Comparison of ENCODE assay signal across 8 mouse cellular contexts in genomic region chr11:70647716-70648420, GRCm38 (mm10). TPM values are rescaled to one million over a fixed set of nuclear protein-coding genes. Genes with fewer than 3 reads are reported as not detected.
DNase-seq lines count a peak whose midpoint lies in the region; ATAC-seq and TF ChIP-seq lines count a peak whose summit lies in the region.

No protein-coding gene starts in this region.

- H3K4me1 ChIP-seq in megakaryocyte, embryonic 14.5 days = peaks cover 78% of the 10 kb centered on the region
- H3K4me1 ChIP-seq in bone marrow macrophage, adult 2 months (ENCODE audit: control insufficient read depth, insufficient read depth, low read length) = peaks cover 28% of the 10 kb centered on the region
- peaks cover 65% of the 10 kb centered on the region for H3K4me1 ChIP-seq in heart, embryonic 13.5 days
- peaks cover 37% of the 10 kb centered on the region for H3K4me1 ChIP-seq in midbrain, embryonic 14.5 days (ENCODE audit: control insufficient read depth, insufficient read depth, low read length)

- H3K9me3 ChIP-seq in megakaryocyte, embryonic 14.5 days = no peaks in the 10 kb centered on the region
- no peaks in the 10 kb centered on the region for H3K9me3 ChIP-seq in heart, embryonic 13.5 days
- H3K9me3 ChIP-seq in midbrain, embryonic 14.5 days (ENCODE audit: control insufficient read depth, low read length) = no peaks in the 10 kb centered on the region

- no peak for ATAC-seq in megakaryocyte, adult 5-6 weeks (ENCODE audit: poor library complexity, severe bottlenecking)
- ATAC-seq in heart, embryonic 13.5 days (ENCODE audit: extremely low read depth, insufficient number of reproducible peaks, low FRiP score, low TSS enrichment) = no peak; the same call in 1 of the 2 replicates
- ATAC-seq in midbrain, embryonic 14.5 days (ENCODE audit: low FRiP score, low TSS enrichment) = peak; percentile 5; the same call in 1 of the 2 replicates

- no peak for TF ChIP-seq POLR2A in bone marrow macrophage, adult 2 months (IDR thresholded peaks at IDR 0.05; ENCODE audit: borderline replicate concordance, low read depth, low read length)

- peak; percentile 54 to 64 for DNase-seq in kidney, postnatal 4 days
- no peak for DNase-seq in midbrain, embryonic 14.5 days
- DNase-seq in c-Kit-positive CD71-positive TER-119-positive erythroid progenitor cells, embryonic 14.5 days (ENCODE audit: low spot score) = no peak
- DNase-seq in left cerebral cortex, adult 18-20 months (ENCODE audit: low spot score in 2 of 2) = no peak

- TF ChIP-seq CTCF in bone marrow macrophage, adult 2 months (IDR thresholded peaks at IDR 0.05; ENCODE audit: low read depth, low read length) = no peak

- peaks cover 86% of the 10 kb centered on the region for H3K36me3 ChIP-seq in megakaryocyte, embryonic 14.5 days (replicated peaks; ENCODE audit: low read length)
- H3K36me3 ChIP-seq in heart, embryonic 13.5 days = peaks cover 76% of the 10 kb centered on the region
- peaks cover 51% of the 10 kb centered on the region for H3K36me3 ChIP-seq in midbrain, embryonic 14.5 days (ENCODE audit: control insufficient read depth, insufficient read depth, low read length)

- H3K4me2 ChIP-seq in heart, embryonic 13.5 days = peak overlapping the region; percentile 99
- H3K4me2 ChIP-seq in midbrain, embryonic 14.5 days (ENCODE audit: low read length) = peak overlapping the region; percentile 100

- H3K27ac ChIP-seq in bone marrow macrophage, adult 2 months (ENCODE audit: insufficient read depth, low read depth, low read length) = peak overlapping the region; percentile 97
- peak overlapping the region; percentile 94 for H3K27ac ChIP-seq in heart, embryonic 13.5 days (replicated peaks)
- H3K27ac ChIP-seq in midbrain, embryonic 14.5 days (replicated peaks; ENCODE audit: low read depth, low read length) = peak overlapping the region; percentile 95

- 3% methylated on average over 28 of the region's 28 CpGs for WGBS in heart, embryonic 13.5 days
- 4% methylated on average over 28 of the region's 28 CpGs for WGBS in midbrain, embryonic 14.5 days

- H3K9ac ChIP-seq in heart, embryonic 13.5 days = peak overlapping the region; percentile 96
- peak overlapping the region; percentile 80 for H3K9ac ChIP-seq in midbrain, embryonic 14.5 days (replicated peaks; ENCODE audit: low read length)

- H3K27me3 ChIP-seq in megakaryocyte, embryonic 14.5 days (replicated peaks) = no peaks in the 10 kb centered on the region
- H3K27me3 ChIP-seq in heart, embryonic 13.5 days (replicated peaks) = no peaks in the 10 kb centered on the region
- H3K27me3 ChIP-seq in midbrain, embryonic 14.5 days (ENCODE audit: control insufficient read depth, insufficient read depth, low read length) = no peaks in the 10 kb centered on the region

- peak overlapping the region; percentile 93 for H3K4me3 ChIP-seq in megakaryocyte, embryonic 14.5 days (replicated peaks)
- peak overlapping the region; percentile 92 for H3K4me3 ChIP-seq in bone marrow macrophage, adult 2 months (ENCODE audit: insufficient read depth, low read length)
- peak overlapping the region; percentile 77 for H3K4me3 ChIP-seq in heart, embryonic 13.5 days
- peak overlapping the region; percentile 70 for H3K4me3 ChIP-seq in midbrain, embryonic 14.5 days (replicated peaks; ENCODE audit: low read depth, low read length)

RNA-seq across cellular contexts. Expression of gene Slc25a11, which starts 0.6 kb away (rescaled TPM):
- 15.7 and 78.7 TPM in 2 replicates for polyA plus RNA-seq in megakaryocyte, embryonic 14.5 days (2012; ENCODE audit: insufficient read depth, low replicate concordance)
- total RNA-seq in megakaryocyte, adult 5-6 weeks (2015) = 78.9 and 93.0 TPM in 2 replicates
- 63.4 and 66.1 TPM in 2 replicates for total RNA-seq in megakaryocyte, adult 5-6 weeks (2017)
- polyA plus RNA-seq in bone marrow macrophage, adult 2 months (2012; ENCODE audit: insufficient read depth, insufficient read length, missing spikeins) = 99.9 and 110 TPM in 2 replicates
- 234 and 262 TPM in 2 replicates for polyA plus RNA-seq in heart, embryonic 13.5 days (2015; fragmentation: Nextera tagmentation; extraction: Ambion mirVana)
- polyA plus RNA-seq in midbrain, embryonic 14.5 days (2014; fragmentation: Nextera tagmentation; extraction: Ambion mirVana) = 158 and 171 TPM in 2 replicates
- total RNA-seq in left cerebral cortex, adult 18-20 months (2021) = 100 to 1,000 TPM; 120 to 124 TPM

RNA-seq across cellular contexts. Expression of gene Rnf167, which starts 0.8 kb away (rescaled TPM):
- 102 and 125 TPM in 2 replicates for polyA plus RNA-seq in megakaryocyte, embryonic 14.5 days (2012; ENCODE audit: insufficient read depth, low replicate concordance)
- 75.6 and 82.1 TPM in 2 replicates for total RNA-seq in megakaryocyte, adult 5-6 weeks (2015)
- 57.4 and 60.0 TPM in 2 replicates for total RNA-seq in megakaryocyte, adult 5-6 weeks (2017)
- 70.1 and 76.6 TPM in 2 replicates for polyA plus RNA-seq in bone marrow macrophage, adult 2 months (2012; ENCODE audit: insufficient read depth, insufficient read length, missing spikeins)
- polyA plus RNA-seq in heart, embryonic 13.5 days (2015; fragmentation: Nextera tagmentation; extraction: Ambion mirVana) = 66.3 and 73.8 TPM in 2 replicates
- polyA plus RNA-seq in midbrain, embryonic 14.5 days (2014; fragmentation: Nextera tagmentation; extraction: Ambion mirVana) = 95.9 and 104 TPM in 2 replicates
- total RNA-seq in left cerebral cortex, adult 18-20 months (2021) = 10 to 100 TPM; 86.4 to 90.1 TPM

RNA-seq across cellular contexts. Expression of gene Pfn1, which starts 6.6 kb away (rescaled TPM):
- polyA plus RNA-seq in megakaryocyte, embryonic 14.5 days (2012; ENCODE audit: insufficient read depth, low replicate concordance) = 9,580 and 14,702 TPM in 2 replicates
- 1,800 and 1,907 TPM in 2 replicates for total RNA-seq in megakaryocyte, adult 5-6 weeks (2015)
- 869 and 896 TPM in 2 replicates for total RNA-seq in megakaryocyte, adult 5-6 weeks (2017)
- 1,781 and 1,801 TPM in 2 replicates for polyA plus RNA-seq in bone marrow macrophage, adult 2 months (2012; ENCODE audit: insufficient read depth, insufficient read length, missing spikeins)
- 1,587 and 1,588 TPM in 2 replicates for polyA plus RNA-seq in heart, embryonic 13.5 days (2015; fragmentation: Nextera tagmentation; extraction: Ambion mirVana)
- polyA plus RNA-seq in midbrain, embryonic 14.5 days (2014; fragmentation: Nextera tagmentation; extraction: Ambion mirVana) = 661 and 672 TPM in 2 replicates
- 100 to 1,000 TPM; 224 to 231 TPM for total RNA-seq in left cerebral cortex, adult 18-20 months (2021)

RNA-seq across cellular contexts. Expression of gene Gp1ba, which starts 8.9 kb away (rescaled TPM):
- 898 and 1,061 TPM in 2 replicates for polyA plus RNA-seq in megakaryocyte, embryonic 14.5 days (2012; ENCODE audit: insufficient read depth, low replicate concordance)
- 0.20 and 0.23 TPM in 2 replicates for total RNA-seq in megakaryocyte, adult 5-6 weeks (2015)
- 0.04 TPM in 1 of 2 replicates, not detected in the other for total RNA-seq in megakaryocyte, adult 5-6 weeks (2017)
- not detected in 2 replicates for polyA plus RNA-seq in bone marrow macrophage, adult 2 months (2012; ENCODE audit: insufficient read depth, insufficient read length, missing spikeins)
- 0.86 and 1.0 TPM in 2 replicates for polyA plus RNA-seq in heart, embryonic 13.5 days (2015; fragmentation: Nextera tagmentation; extraction: Ambion mirVana)
- polyA plus RNA-seq in midbrain, embryonic 14.5 days (2014; fragmentation: Nextera tagmentation; extraction: Ambion mirVana) = 0.37 and 0.38 TPM in 2 replicates
- not detected for total RNA-seq in left cerebral cortex, adult 18-20 months (2021)

RNA-seq across cellular contexts. Expression of gene Eno3, which starts 9.1 kb away (rescaled TPM):
- 4.2 and 8.4 TPM in 2 replicates for polyA plus RNA-seq in megakaryocyte, embryonic 14.5 days (2012; ENCODE audit: insufficient read depth, low replicate concordance)
- 6.3 and 7.8 TPM in 2 replicates for total RNA-seq in megakaryocyte, adult 5-6 weeks (2015)
- total RNA-seq in megakaryocyte, adult 5-6 weeks (2017) = 5.9 and 8.2 TPM in 2 replicates
- polyA plus RNA-seq in bone marrow macrophage, adult 2 months (2012; ENCODE audit: insufficient read depth, insufficient read length, missing spikeins) = 4.7 and 7.4 TPM in 2 replicates
- polyA plus RNA-seq in heart, embryonic 13.5 days (2015; fragmentation: Nextera tagmentation; extraction: Ambion mirVana) = 273 and 322 TPM in 2 replicates
- 8.5 and 8.7 TPM in 2 replicates for polyA plus RNA-seq in midbrain, embryonic 14.5 days (2014; fragmentation: Nextera tagmentation; extraction: Ambion mirVana)
- total RNA-seq in left cerebral cortex, adult 18-20 months (2021) = 1 to 10 TPM; 7.3 to 8.8 TPM

Comparison
In these comparisons a context has a peak if more than half of its experiments do, and no peak if none do; other contexts are left out.
1. DNase-seq: peak in kidney, postnatal 4 days (2 of 2); none in midbrain, embryonic 14.5 days (single experiment), c-Kit-positive CD71-positive TER-119-positive erythroid progenitor cells, embryonic 14.5 days (single experiment) and left cerebral cortex, adult 18-20 months (0 of 2).
2. Peak in every context shown above with its lines, with median percentiles within 50 percentile points of each other: H3K4me3 ChIP-seq and H3K27ac ChIP-seq.